Mouse (Mus musculus) forebrain, embryonic 13.5 days (tissue): Measurements from ENCODE around the gene Cep112. TPM values are rescaled to one million over a fixed set of nuclear protein-coding genes. Genes with fewer than 3 reads are reported as not detected.
A peak's percentile ranks its signal among the peaks of the same experiment; 100 is the strongest.

Experiments
- ATAC-seq: fragments of 200-750 bp; cut with Nextera tagmentation; 2 replicates; pipeline ENCODE4 v1.8.0; 2017
- H3K27ac ChIP-seq: fragments of 300-500 bp; sonication (generic); 2 replicates; pipeline ENCODE4 v1.5.1; 2015; ENCODE audit warnings: inconsistent platforms, mild to moderate bottlenecking, moderate library complexity
- H3K27me3 ChIP-seq: fragments of 300-500 bp; sonication (generic); 2 replicates; pipeline ENCODE4 v1.6.1; 2015; ENCODE audit warnings: mild to moderate bottlenecking, inconsistent platforms
- H3K36me3 ChIP-seq: fragments of 300-500 bp; sonication (generic); 2 replicates; pipeline ENCODE4 v1.6.1; 2015; ENCODE audit warnings: mild to moderate bottlenecking, inconsistent platforms; ENCODE audit not compliant: poor library complexity, severe bottlenecking
- H3K4me1 ChIP-seq: fragments of 300-500 bp; sonication (generic); 2 replicates; pipeline ENCODE4 v1.6.1; 2015; ENCODE audit warnings: inconsistent platforms
- H3K4me2 ChIP-seq: fragments of 300-500 bp; sonication (generic); 2 replicates; pipeline ENCODE4 v1.6.1; 2015; ENCODE audit warnings: inconsistent platforms, mild to moderate bottlenecking, moderate library complexity
- H3K4me3 ChIP-seq: fragments of 300-500 bp; sonication (generic); 2 replicates; pipeline ENCODE4 v1.5.1; 2015; ENCODE audit warnings: mild to moderate bottlenecking, inconsistent platforms
- H3K9ac ChIP-seq: fragments of 300-500 bp; sonication (generic); 2 replicates; pipeline ENCODE4 v1.6.1; 2015; ENCODE audit warnings: mild to moderate bottlenecking, inconsistent platforms
- H3K9me3 ChIP-seq: fragments of 300-500 bp; sonication (generic); replicated peaks from 2 replicates; pipeline ENCODE4 v1.6.1; 2016; ENCODE audit warnings: inconsistent platforms
- WGBS: fragments of 180-500 bp; shearing (Covaris S2); methylation state at CpG from one replicate; pipeline ENCODE4 v1.1.7; 2015; 5-methylcytosine and 5-hydroxymethylcytosine counted together
- polyA plus RNA-seq: library from polyadenylated mRNA; unstranded; fragments of >200 nt; fragmentation: Nextera tagmentation; extraction: Ambion mirVana; gene quantifications from 2 replicates; pipeline ENCODE4 v1.2.1, GENCODE M21; 2015

The Cep112 gene
- polyA plus RNA-seq, 1 experiment from 2014 or later, result 19.7 TPM

GRCm38 (mm10) chr11:108891111-108891870 is 466.3 kb downstream of the Cep112 start:
- peak; percentile 96 for ATAC-seq
- peaks cover 20% of the 10 kb centered on the region for H3K27me3 ChIP-seq
- H3K27ac ChIP-seq, result peak overlapping the region; percentile 66
- peaks cover 39% of the 10 kb centered on the region for H3K4me1 ChIP-seq
- peak overlapping the region; percentile 28 for H3K4me3 ChIP-seq
- peak overlapping the region; percentile 54 for H3K9ac ChIP-seq
- 2% methylated on average over 17 of the region's 17 CpGs for WGBS
- H3K9me3 ChIP-seq, result no peaks in the 10 kb centered on the region
- H3K4me2 ChIP-seq, result peak overlapping the region; percentile 61
- H3K36me3 ChIP-seq, result no peaks in the 10 kb centered on the region

GRCm38 (mm10) chr11:108891871-108892380 is 466.9 kb downstream of the Cep112 start:
- Histone ChIP-seq H3K27ac (peak overlapping the region; percentile 66), H3K27me3 (peaks cover 20% of the 10 kb centered on the region), H3K9me3 (no peaks in the 10 kb centered on the region), H3K4me3 (peak overlapping the region; percentile 28), H3K4me2 (peak overlapping the region; percentile 61), H3K9ac (peak overlapping the region; percentile 54), H3K36me3 (no peaks in the 10 kb centered on the region), H3K4me1 (peaks cover 39% of the 10 kb centered on the region)
- no peak for ATAC-seq
- 3% methylated on average over 21 of the region's 21 CpGs for WGBS

- ATAC-seq, result no peak
- WGBS, result 2% methylated on average over 3 of the region's 7 CpGs
- Histone ChIP-seq H3K9ac (no peak overlapping the region), H3K4me2 (peak overlapping the region; percentile 37), H3K27ac (no peak overlapping the region), H3K36me3 (no peaks in the 10 kb centered on the region), H3K4me3 (no peak overlapping the region), H3K4me1 (peaks cover 39% of the 10 kb centered on the region), H3K27me3 (peaks cover 20% of the 10 kb centered on the region), H3K9me3 (no peaks in the 10 kb centered on the region)
Measured at GRCm38 (mm10) chr11:108892406-108892805, 467.4 kb downstream of the Cep112 start.

- no peak for ATAC-seq
- Histone ChIP-seq H3K27me3 (peaks cover 20% of the 10 kb centered on the region), H3K9ac (no peak overlapping the region), H3K4me3 (no peak overlapping the region), H3K36me3 (no peaks in the 10 kb centered on the region), H3K9me3 (no peaks in the 10 kb centered on the region), H3K27ac (no peak overlapping the region; the same call in 1 of the 2 replicates), H3K4me2 (peak overlapping the region; percentile 37; the same call in 1 of the 2 replicates), H3K4me1 (peaks cover 39% of the 10 kb centered on the region)
- 37% methylated on average over 12 of the region's 12 CpGs for whole genome bisulfite sequencing
Measured at GRCm38 (mm10) chr11:108893232-108893790, 468.3 kb downstream of the Cep112 start.

GRCm38 (mm10) chr11:108893855-108894510 is 469.0 kb downstream of the Cep112 start:
- 38% methylated on average over 10 of the region's 10 CpGs for WGBS
- Histone ChIP-seq H3K4me1 (peaks cover 39% of the 10 kb centered on the region), H3K9ac (no peak overlapping the region), H3K36me3 (no peaks in the 10 kb centered on the region), H3K27me3 (peaks cover 20% of the 10 kb centered on the region), H3K9me3 (no peaks in the 10 kb centered on the region), H3K4me2 (no peak overlapping the region), H3K4me3 (no peak overlapping the region), H3K27ac (no peak overlapping the region; the same call in 1 of the 2 replicates)
- ATAC-seq, result no peak

- 94% methylated on average over 4 of the region's 4 CpGs for WGBS
- Histone ChIP-seq H3K36me3 (no peaks in the 10 kb centered on the region), H3K4me3 (no peak overlapping the region), H3K27me3 (peaks cover 17% of the 10 kb centered on the region), H3K4me1 (peaks cover 29% of the 10 kb centered on the region), H3K27ac (no peak overlapping the region), H3K4me2 (no peak overlapping the region), H3K9me3 (no peaks in the 10 kb centered on the region), H3K9ac (no peak overlapping the region)
- no peak for ATAC-seq
Measured at GRCm38 (mm10) chr11:108897034-108897433, 472.0 kb downstream of the Cep112 start.

GRCm38 (mm10) chr11:108898063-108898462 is 473.1 kb downstream of the Cep112 start:
- H3K4me2 ChIP-seq, result no peak overlapping the region
- no peak for ATAC-seq
- H3K27ac ChIP-seq, result no peak overlapping the region
- H3K9ac ChIP-seq, result no peak overlapping the region
- no peak overlapping the region for H3K4me3 ChIP-seq
- H3K36me3 ChIP-seq, result no peaks in the 10 kb centered on the region
- H3K9me3 ChIP-seq, result no peaks in the 10 kb centered on the region
- H3K27me3 ChIP-seq, result peaks cover 13% of the 10 kb centered on the region
- WGBS, result 85% methylated on average over 9 of the region's 9 CpGs
- peaks cover 21% of the 10 kb centered on the region for H3K4me1 ChIP-seq

GRCm38 (mm10) chr11:108898483-108898882 is 473.5 kb downstream of the Cep112 start:
- Histone ChIP-seq H3K9me3 (no peaks in the 10 kb centered on the region), H3K4me3 (no peak overlapping the region), H3K9ac (no peak overlapping the region), H3K27me3 (peaks cover 9% of the 10 kb centered on the region), H3K27ac (no peak overlapping the region), H3K4me2 (no peak overlapping the region), H3K4me1 (peaks cover 18% of the 10 kb centered on the region), H3K36me3 (no peaks in the 10 kb centered on the region)
- ATAC-seq, result no peak
- 85% methylated on average over 6 of the region's 6 CpGs for WGBS

- Histone ChIP-seq H3K27me3 (no peaks in the 10 kb centered on the region), H3K4me2 (no peak overlapping the region), H3K9ac (no peak overlapping the region), H3K36me3 (no peaks in the 10 kb centered on the region), H3K4me1 (peaks cover 8% of the 10 kb centered on the region; the same call in 1 of the 2 replicates), H3K27ac (no peak overlapping the region), H3K9me3 (no peaks in the 10 kb centered on the region), H3K4me3 (no peak overlapping the region)
- ATAC-seq, result 0 out of 2 replicates have a peak, but pooled peaks have one; percentile 36
- 66% methylated on average over 10 of the region's 10 CpGs for WGBS
Measured at GRCm38 (mm10) chr11:108900718-108901488, 475.9 kb downstream of the Cep112 start.

GRCm38 (mm10) chr11:108901670-108902069 is 476.7 kb downstream of the Cep112 start:
- Histone ChIP-seq H3K9me3 (no peaks in the 10 kb centered on the region), H3K27ac (no peak overlapping the region), H3K4me3 (no peak overlapping the region), H3K9ac (no peak overlapping the region), H3K36me3 (no peaks in the 10 kb centered on the region), H3K27me3 (no peaks in the 10 kb centered on the region), H3K4me2 (no peak overlapping the region), H3K4me1 (peaks cover 8% of the 10 kb centered on the region; the same call in 1 of the 2 replicates)
- no peak for ATAC-seq
- WGBS, result 66% methylated on average over 7 of the region's 7 CpGs

GRCm38 (mm10) chr11:108902303-108902702 is 477.3 kb downstream of the Cep112 start:
- Histone ChIP-seq H3K27ac (no peak overlapping the region), H3K4me1 (peaks cover 8% of the 10 kb centered on the region; the same call in 1 of the 2 replicates), H3K4me3 (no peak overlapping the region), H3K27me3 (no peaks in the 10 kb centered on the region), H3K36me3 (no peaks in the 10 kb centered on the region), H3K9me3 (no peaks in the 10 kb centered on the region), H3K9ac (no peak overlapping the region), H3K4me2 (no peak overlapping the region)
- WGBS, result 81% methylated on average over 4 of the region's 4 CpGs
- no peak for ATAC-seq
